In the genomic region with DNA sequence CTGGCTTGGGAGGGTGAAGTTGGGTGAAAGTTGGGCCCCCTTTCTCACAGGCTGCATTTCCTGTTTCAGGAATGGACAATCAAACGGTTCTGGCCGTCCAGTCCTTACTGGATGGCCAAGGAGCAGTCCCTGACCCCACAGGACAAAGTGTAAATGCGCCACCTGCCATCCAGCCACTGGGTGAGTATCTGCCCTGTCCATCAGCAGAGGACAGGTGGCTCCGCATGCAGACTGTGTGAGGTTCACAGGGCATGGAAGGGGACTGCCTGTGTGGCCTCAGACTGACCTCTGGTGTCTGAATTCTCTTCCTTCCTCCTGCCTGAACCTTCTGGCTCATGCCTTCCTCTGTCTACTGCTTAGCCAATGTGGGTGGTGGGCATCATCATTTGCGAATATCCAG, we compare ENCODE assay signal across 27 mouse cellular contexts. TPM values are rescaled to one million over a fixed set of nuclear protein-coding genes. Genes with fewer than 3 reads are reported as not detected.
A peak's percentile ranks its signal among the peaks of the same experiment; 100 is the strongest.
DNase-seq lines count a peak whose midpoint lies in the region; ATAC-seq lines count a peak whose summit lies in the region.
"Had no signal": no experiment of that assay in that cellular context is flagged by ENCODE, and none has a peak within 500 bp of the region (broad histone marks: within the 10 kb centered on the region; RNA-seq: fewer than 3 reads in every experiment).

No protein-coding gene starts in this region.

- H3K9me3 ChIP-seq in heart, embryonic 11.5 days (replicated peaks; ENCODE audit: control insufficient read depth, low read length) = no peaks in the 10 kb centered on the region
- H3K9me3 ChIP-seq in kidney, embryonic 14.5 days (ENCODE audit: control insufficient read depth, low read length) = peaks cover 4% of the 10 kb centered on the region
- H3K9me3 ChIP-seq: midbrain, embryonic 10.5 days; neural tube, embryonic 12.5 days had no signal

- no peaks in the 10 kb centered on the region for H3K27me3 ChIP-seq in heart, embryonic 11.5 days (ENCODE audit: control insufficient read depth, insufficient read depth, low read length)
- H3K27me3 ChIP-seq in kidney, embryonic 14.5 days (ENCODE audit: control insufficient read depth, insufficient read depth, low read length) = no peaks in the 10 kb centered on the region
- H3K27me3 ChIP-seq: forebrain, embryonic 12.5 days; neural tube, embryonic 12.5 days; Patski had no signal

- peak overlapping the region; percentile 16; the same call in 1 of the 2 replicates for H3K27ac ChIP-seq in heart, embryonic 11.5 days (ENCODE audit: low read depth, low read length)
- H3K27ac ChIP-seq in kidney, embryonic 14.5 days (ENCODE audit: low read depth, low read length) = no peak overlapping the region
- H3K27ac ChIP-seq: forebrain, embryonic 12.5 days; hindbrain, embryonic 14.5 days; limb, embryonic 10.5 days; liver, embryonic 14.5 days; midbrain, embryonic 10.5 days; neural tube, embryonic 12.5 days had no signal

- no peak overlapping the region for H3K4me3 ChIP-seq in heart, embryonic 11.5 days (ENCODE audit: low read depth, low read length)
- H3K4me3 ChIP-seq in kidney, embryonic 14.5 days (ENCODE audit: low read length) = no peak overlapping the region
- H3K4me3 ChIP-seq: forebrain, embryonic 12.5 days; limb, embryonic 10.5 days; midbrain, embryonic 10.5 days; neural tube, embryonic 12.5 days had no signal

- no peak for DNase-seq in heart, adult 11 months
- peak; percentile 53 for DNase-seq in kidney, adult 9 months
- peak; percentile 33 for DNase-seq in kidney, postnatal 14 days
- DNase-seq in retina, postnatal 1 day = no peak
- DNase-seq: adrenal gland, adult 8-10 months; cerebellum, adult 9-11 months; gastrocnemius, postnatal 14 days; heart, postnatal 36 days; layer of hippocampus, adult 9-11 months; lung, postnatal 14 days; right cerebral cortex, adult 18-20 months; thymus, postnatal 25 days had no signal

- 0 out of 2 replicates have a peak, but pooled peaks cover 3% of the 10 kb centered on the region for H3K4me1 ChIP-seq in heart, embryonic 11.5 days (ENCODE audit: control insufficient read depth, insufficient read depth, low read length)
- H3K4me1 ChIP-seq in kidney, embryonic 14.5 days (ENCODE audit: control insufficient read depth, insufficient read depth, low read length) = no peaks in the 10 kb centered on the region
- H3K4me1 ChIP-seq: forebrain, embryonic 12.5 days; limb, embryonic 10.5 days; midbrain, embryonic 10.5 days; neural tube, embryonic 12.5 days had no signal

- no peak for ATAC-seq in heart, embryonic 11.5 days (replicated peaks; ENCODE audit: insufficient number of reproducible peaks, low FRiP score, low TSS enrichment)
- ATAC-seq in kidney, embryonic 14.5 days (ENCODE audit: low FRiP score, low TSS enrichment) = no peak
- peak; percentile 27; the same call in 1 of the 2 replicates for ATAC-seq in monocyte, adult 5-6 weeks (replicated peaks; ENCODE audit: insufficient number of reproducible peaks, low FRiP score, low TSS enrichment, poor library complexity, severe bottlenecking)
- ATAC-seq: CD4-positive, CD25-positive, alpha-beta regulatory T cell, adult 4 months; Patski had no signal

- H3K9ac ChIP-seq in heart, embryonic 11.5 days (ENCODE audit: low read depth, low read length) = no peak overlapping the region
- H3K9ac ChIP-seq in kidney, embryonic 14.5 days (ENCODE audit: low read depth, low read length) = no peak overlapping the region
- H3K9ac ChIP-seq: forebrain, embryonic 12.5 days; hindbrain, embryonic 14.5 days; liver, embryonic 14.5 days; neural tube, embryonic 12.5 days had no signal

- WGBS in heart, embryonic 11.5 days (ENCODE audit: insufficient replicate concordance) = 60% methylated on average over 5 of the region's 5 CpGs
- 70% methylated on average over 5 of the region's 5 CpGs for WGBS in kidney, embryonic 14.5 days

- no peak overlapping the region for H3K4me2 ChIP-seq in heart, embryonic 11.5 days
- no peak overlapping the region for H3K4me2 ChIP-seq in kidney, embryonic 14.5 days (replicated peaks; ENCODE audit: low read depth, low read length)
- H3K4me2 ChIP-seq: forebrain, embryonic 12.5 days; hindbrain, embryonic 14.5 days; neural tube, embryonic 12.5 days had no signal

- peaks cover 3% of the 10 kb centered on the region; the same call in 1 of the 2 replicates for H3K36me3 ChIP-seq in heart, embryonic 11.5 days (ENCODE audit: control insufficient read depth, insufficient read depth, low read length)
- H3K36me3 ChIP-seq in kidney, embryonic 14.5 days (ENCODE audit: control insufficient read depth, insufficient read depth, low read length) = peaks cover 10% of the 10 kb centered on the region; the same call in 1 of the 2 replicates

RNA-seq across cellular contexts. Expression of a gene that starts 8.4 kb away (rescaled TPM):
- polyA plus RNA-seq in heart, embryonic 11.5 days (2014; fragmentation: Nextera tagmentation; extraction: Ambion mirVana) = 0.72 TPM in 1 of 2 replicates, not detected in the other
- 0.72 and 0.89 TPM in 2 replicates for polyA plus RNA-seq in kidney, embryonic 14.5 days (2014; fragmentation: Nextera tagmentation; extraction: Ambion mirVana)
- total RNA-seq in monocyte, adult 5-6 weeks (2017) = 2.0 TPM in 1 of 3 replicates, not detected in the others
- total RNA-seq: heart, postnatal 36 days; left cerebral cortex, adult 8-10 months had no signal
- polyA plus RNA-seq: CD4-positive, CD25-positive, alpha-beta regulatory T cell, adult 4 months; cortical plate, adult 2 months; embryonic facial prominence, embryonic 11.5 days; forebrain, embryonic 12.5 days; intestine, embryonic 14.5 days; midbrain, embryonic 10.5 days had no signal

RNA-seq across cellular contexts. Expression of a gene that starts 8.6 kb away (rescaled TPM):
- 0.77 and 0.93 TPM in 2 replicates for polyA plus RNA-seq in heart, embryonic 11.5 days (2014; fragmentation: Nextera tagmentation; extraction: Ambion mirVana)
- polyA plus RNA-seq in kidney, embryonic 14.5 days (2014; fragmentation: Nextera tagmentation; extraction: Ambion mirVana) = 1.1 and 1.3 TPM in 2 replicates
- total RNA-seq in monocyte, adult 5-6 weeks (2017) = 2.5 to 3.2 TPM (median 2.8 TPM) in 3 replicates

RNA-seq across cellular contexts. Expression of a gene that starts 18.2 kb away (rescaled TPM):
- 21.4 and 23.5 TPM in 2 replicates for polyA plus RNA-seq in heart, embryonic 11.5 days (2014; fragmentation: Nextera tagmentation; extraction: Ambion mirVana)
- 20.4 and 25.9 TPM in 2 replicates for polyA plus RNA-seq in kidney, embryonic 14.5 days (2014; fragmentation: Nextera tagmentation; extraction: Ambion mirVana)
- 7.3 to 10.6 TPM (median 9.6 TPM) in 3 replicates for total RNA-seq in monocyte, adult 5-6 weeks (2017)

RNA-seq across cellular contexts. Expression of a gene that starts 29.8 kb away (rescaled TPM):
- polyA plus RNA-seq in heart, embryonic 11.5 days (2014; fragmentation: Nextera tagmentation; extraction: Ambion mirVana) = 10.1 and 12.5 TPM in 2 replicates
- polyA plus RNA-seq in kidney, embryonic 14.5 days (2014; fragmentation: Nextera tagmentation; extraction: Ambion mirVana) = 13.9 and 19.5 TPM in 2 replicates
- total RNA-seq in monocyte, adult 5-6 weeks (2017) = 201 to 228 TPM (median 225 TPM) in 3 replicates

RNA-seq across cellular contexts. Expression of a gene that starts 52.0 kb away (rescaled TPM):
- 6.5 and 7.8 TPM in 2 replicates for polyA plus RNA-seq in heart, embryonic 11.5 days (2014; fragmentation: Nextera tagmentation; extraction: Ambion mirVana)
- 10.0 and 11.3 TPM in 2 replicates for polyA plus RNA-seq in kidney, embryonic 14.5 days (2014; fragmentation: Nextera tagmentation; extraction: Ambion mirVana)
- 0.64 to 3.1 TPM (median 1.8 TPM) in 3 replicates for total RNA-seq in monocyte, adult 5-6 weeks (2017)

Comparison
In these comparisons a context has a peak if more than half of its experiments do, and no peak if none do; other contexts are left out.
1. DNase-seq: peak in kidney, adult 9 months (single experiment) and kidney, postnatal 14 days (single experiment); none in heart, adult 11 months (single experiment) and retina, postnatal 1 day (single experiment).